Mouse (Mus musculus): ENCODE results near the gene 1700010B08Rik.
"Not testable (repeated sequence)": the region's sequence is repeated elsewhere in the genome, so short reads cannot be mapped to it uniquely, and the experiment has no call there.

Gene 1700010B08Rik

DNA sequence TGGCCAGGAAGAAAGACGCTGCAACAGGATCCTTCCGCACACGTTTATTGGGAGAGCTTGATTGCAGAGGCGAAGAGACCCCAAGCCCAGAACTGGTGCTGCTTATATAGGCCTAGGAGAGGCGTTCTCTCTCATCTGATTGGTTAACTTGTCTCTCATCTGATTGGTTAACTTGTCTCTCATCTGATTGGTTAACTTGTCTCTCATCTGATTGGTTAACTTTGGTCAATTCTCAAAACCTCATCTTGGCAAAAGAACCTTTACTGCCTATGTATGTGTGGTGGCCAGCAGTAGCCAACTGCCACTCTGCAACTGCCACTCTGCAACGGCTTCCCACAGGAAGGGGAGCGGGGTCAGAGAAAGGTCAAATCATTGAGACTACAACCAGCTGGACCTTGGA is at the start of gene 1700010B08Rik:
TSS of gene 1700010B08Rik (plus strand) at position 301 of the 400 bp plus-strand sequence.
- DNase-seq (ENCODE audit: low spot score): not testable (repeated sequence)

DNA sequence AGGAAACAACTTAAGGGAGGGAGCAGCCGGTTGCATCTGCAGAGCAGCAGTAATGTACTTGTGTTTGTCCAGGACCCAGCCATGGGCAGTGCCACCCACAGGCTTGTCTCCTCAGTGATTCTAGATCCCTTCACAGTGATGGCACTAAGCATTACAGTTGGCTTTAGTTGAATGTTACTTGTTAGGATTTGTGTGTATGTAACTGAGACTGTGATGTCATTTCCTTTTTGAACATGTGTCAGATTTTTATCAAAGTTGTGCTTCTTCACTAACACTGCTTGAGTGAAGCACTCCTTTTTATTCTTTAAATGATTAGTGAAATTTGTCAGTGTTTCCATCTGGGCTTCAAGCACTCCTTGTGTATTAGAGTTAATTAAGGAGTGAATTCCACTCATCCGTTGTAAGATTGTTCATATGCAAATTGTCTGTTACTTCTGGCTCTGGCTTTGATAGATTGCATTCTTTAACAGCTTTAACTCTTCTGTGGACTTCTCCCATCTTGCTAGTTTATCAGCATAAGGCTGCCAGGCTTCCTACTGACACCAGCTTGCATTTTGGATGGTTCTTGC is 46.8 kb upstream of the 1700010B08Rik start:
- DNase-seq (ENCODE audit: low spot score): no peak

DNA sequence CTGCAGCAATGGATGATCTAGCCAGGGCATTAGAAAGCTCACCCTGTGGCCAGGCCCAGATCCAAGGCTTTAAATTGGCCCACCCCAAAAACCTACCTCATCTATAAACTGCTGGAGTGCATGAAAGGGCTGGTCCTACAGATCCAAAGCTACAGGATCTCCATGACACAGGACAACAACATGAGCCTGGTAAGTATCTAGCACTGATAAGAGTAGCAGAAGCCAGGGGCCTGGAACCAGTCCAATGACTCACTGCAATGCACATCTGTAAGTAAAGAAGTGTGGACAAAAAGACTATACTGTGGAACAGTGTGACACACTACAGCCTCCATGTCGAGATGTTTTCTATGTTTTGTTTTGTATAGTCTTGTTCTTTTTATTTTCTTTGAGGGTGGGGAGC is 45.7 kb upstream of the 1700010B08Rik start:
- DNase-seq (ENCODE audit: low spot score): no peak

- no peak for DNase-seq (ENCODE audit: low spot score)
These were observed 40.6 kb upstream of the 1700010B08Rik start for GRCm38 (mm10) chr2:173678593-173678992.

GRCm38 (mm10) chr2:173679217-173679616 is 40.0 kb upstream of the 1700010B08Rik start:
- DNase-seq (ENCODE audit: low spot score): no peak

DNA sequence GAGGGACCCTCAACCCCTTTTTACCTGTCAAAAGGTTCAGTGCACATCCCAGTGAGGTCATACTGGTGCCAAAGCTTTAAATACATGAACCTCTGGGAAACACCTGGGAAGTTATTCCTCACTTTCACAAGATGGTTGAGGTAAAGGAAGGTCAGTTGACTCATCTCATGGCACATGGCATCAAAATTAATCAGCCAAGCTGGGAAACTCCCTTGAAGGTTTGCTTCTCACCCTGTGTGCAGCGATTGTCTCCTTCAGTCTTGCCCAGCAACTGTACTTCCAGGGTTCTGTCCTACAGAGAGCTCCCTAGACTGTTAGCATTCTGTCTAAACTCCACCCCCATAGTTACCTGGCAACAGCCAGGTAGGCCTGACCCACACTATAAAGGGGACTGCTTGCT is 39.1 kb upstream of the 1700010B08Rik start:
- DNase-seq (ENCODE audit: low spot score): no peak

DNA sequence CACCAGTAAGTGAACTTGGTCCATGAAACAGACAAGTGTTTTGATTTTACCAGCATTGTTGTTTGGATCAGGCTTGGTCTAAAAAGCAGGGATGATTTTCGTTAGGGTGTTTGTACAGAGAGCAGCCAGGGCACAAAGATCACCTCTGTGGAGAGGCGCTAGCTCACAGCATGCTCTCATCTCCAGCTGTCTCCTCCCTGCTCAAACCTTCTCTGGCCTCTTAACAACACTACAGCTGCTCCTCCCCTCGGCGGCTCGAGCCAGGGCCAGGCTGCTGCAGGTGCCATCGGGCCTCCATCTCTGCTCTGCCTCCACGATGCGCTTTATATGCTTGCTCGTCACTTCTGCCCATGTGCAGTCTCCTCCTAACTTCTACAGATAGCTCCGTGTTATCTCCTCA is 36.4 kb upstream of the 1700010B08Rik start:
- DNase-seq (ENCODE audit: low spot score): no peak

GRCm38 (mm10) chr2:173685781-173686361 is 33.3 kb upstream of the 1700010B08Rik start:
- no peak for DNase-seq (ENCODE audit: low spot score)

DNA sequence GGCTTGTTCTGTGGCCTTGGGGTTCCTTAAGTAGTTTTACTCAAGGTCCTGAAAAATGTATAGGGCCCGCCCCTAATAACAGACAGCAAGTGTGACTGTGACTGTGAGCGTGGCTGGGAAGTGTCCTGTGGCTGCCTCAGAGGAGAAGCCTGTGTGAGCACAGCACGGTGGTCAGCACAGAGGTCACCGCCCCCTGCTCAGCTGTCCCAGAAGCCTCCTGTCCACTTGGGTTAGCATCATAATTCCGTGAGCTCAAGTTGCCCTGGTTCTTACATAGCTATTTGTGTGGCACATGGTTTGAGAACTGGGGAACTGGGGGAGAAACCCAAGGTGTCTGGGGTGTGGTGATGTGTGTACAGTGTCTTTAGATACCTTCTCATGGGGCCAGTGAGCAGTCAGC is 31.9 kb upstream of the 1700010B08Rik start:
- DNase-seq (ENCODE audit: low spot score): no peak

DNA sequence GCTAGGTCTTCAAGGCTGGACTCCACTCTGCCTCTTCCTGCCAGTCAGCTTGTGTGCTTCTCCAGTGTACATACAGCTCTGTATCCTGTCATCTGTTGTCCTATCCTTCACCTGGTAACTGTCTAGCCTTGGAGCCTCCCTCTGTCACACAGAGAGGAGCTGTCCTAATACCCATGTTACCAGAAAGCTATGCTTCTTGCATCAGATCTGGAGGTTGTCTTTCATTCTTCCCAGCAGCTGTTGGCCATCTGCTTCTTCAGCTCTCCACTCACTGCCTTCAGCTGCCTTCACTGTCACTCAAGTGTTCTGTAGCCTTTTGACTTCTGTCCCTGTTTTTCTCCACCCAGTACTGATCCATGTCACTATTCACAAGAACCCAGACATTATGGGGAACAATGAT is 29.4 kb upstream of the 1700010B08Rik start:
- no peak for DNase-seq (ENCODE audit: low spot score)

DNA sequence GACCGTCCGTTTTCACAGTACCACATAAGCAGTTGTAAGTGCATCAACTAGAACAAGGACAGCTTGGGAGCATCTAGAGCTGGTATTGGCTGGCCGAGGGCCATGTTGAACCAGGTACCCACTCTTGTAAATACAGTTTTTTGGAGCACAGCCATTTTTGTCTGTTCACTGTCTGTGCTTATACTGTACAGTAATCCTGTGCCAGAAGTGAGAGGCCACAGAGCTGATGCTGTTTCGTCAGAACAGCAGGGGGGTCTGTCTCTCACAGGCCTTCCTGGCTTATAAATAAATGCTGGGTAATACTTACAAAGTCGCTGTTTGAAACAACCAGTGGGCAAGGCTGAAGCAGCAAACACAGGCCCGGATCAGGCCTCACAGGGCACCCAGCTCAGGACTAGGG is 27.5 kb upstream of the 1700010B08Rik start:
- DNase-seq (ENCODE audit: low spot score): no peak

- DNase-seq (ENCODE audit: low spot score): no peak
These were observed 26.5 kb upstream of the 1700010B08Rik start for GRCm38 (mm10) chr2:173692693-173693092.

GRCm38 (mm10) chr2:173698850-173699249 is 20.4 kb upstream of the 1700010B08Rik start:
- no peak for DNase-seq (ENCODE audit: low spot score)

- no peak for DNase-seq (ENCODE audit: low spot score)
These were observed 16.9 kb upstream of the 1700010B08Rik start for GRCm38 (mm10) chr2:173702096-173702866.

DNA sequence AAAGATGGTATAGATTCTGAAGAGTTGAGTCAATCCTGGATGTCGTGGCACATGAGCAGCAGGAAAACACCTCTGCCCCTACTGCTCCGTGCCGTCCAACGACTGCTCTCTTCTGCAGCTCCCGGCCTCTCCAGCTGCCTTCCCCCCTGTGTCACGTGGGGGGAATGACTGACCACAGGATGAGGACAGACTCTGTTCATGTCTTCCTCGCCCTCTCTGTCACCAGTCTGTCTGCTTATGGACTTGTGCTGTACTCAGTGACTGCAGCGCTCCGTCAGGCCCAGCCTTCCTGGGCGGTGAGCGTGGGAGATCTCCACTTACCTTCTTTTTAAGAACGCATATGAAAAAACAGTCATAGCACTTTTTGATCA is 16.4 kb upstream of the 1700010B08Rik start:
- no peak for DNase-seq (ENCODE audit: low spot score)

DNA sequence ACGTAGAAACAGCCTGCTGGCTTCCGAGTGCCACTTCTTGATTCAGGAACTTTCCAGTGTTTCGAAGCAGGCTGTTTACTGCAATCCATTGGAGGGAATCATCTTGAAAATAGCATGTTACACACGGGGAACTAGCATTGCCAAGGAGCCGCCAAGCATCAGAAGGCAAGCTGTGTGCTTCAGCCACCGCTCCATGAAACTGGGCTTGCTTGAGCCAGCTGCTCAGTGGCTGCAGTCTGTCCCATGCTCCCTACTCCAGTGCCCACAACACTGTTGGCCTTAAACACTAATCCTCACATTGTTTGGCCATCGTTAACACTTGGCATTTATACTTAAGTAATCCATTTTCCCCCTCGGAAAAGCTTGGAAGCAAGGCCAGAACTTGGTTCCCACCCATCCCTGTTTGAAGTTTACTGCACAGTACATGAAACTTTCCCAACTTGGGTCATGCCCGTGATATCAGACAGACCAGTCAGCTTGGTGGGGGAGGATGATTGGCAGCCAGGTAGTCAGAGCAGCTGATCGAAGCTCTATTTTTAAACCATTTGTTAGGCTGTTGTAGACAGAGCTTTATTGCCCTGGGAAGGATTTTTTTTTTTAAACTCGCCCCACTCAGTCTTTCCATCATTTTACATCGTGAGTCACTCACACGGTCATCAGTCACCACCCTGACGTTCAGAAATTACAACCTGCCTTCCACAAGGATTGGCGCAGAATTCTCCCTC is 13.2 kb upstream of the 1700010B08Rik start:
- no peak for DNase-seq (ENCODE audit: low spot score)

GRCm38 (mm10) chr2:173707626-173708025 is 11.6 kb upstream of the 1700010B08Rik start:
- not testable (repeated sequence) for DNase-seq (ENCODE audit: low spot score)

- DNase-seq (ENCODE audit: low spot score): no peak
These were observed 9.0 kb upstream of the 1700010B08Rik start for GRCm38 (mm10) chr2:173710193-173710592.

DNA sequence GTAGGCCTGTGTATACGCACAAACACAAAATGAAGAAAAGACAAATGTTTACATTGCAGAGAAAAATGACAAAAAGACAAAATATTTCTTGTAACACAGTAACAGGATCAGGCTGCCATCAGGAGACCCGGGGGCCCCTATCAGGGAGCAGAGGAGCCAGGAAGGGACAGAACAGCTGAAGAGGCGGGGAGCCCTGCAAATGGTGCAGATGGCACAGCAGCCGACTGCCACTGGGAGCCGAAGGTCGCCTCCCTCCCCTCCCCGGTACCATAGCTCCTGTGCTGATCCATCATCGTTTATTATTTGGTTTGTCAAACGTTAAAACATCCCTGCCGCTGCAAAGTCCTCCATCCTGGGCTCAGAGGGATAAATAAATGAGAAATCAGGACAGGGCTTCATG is 6.6 kb upstream of the 1700010B08Rik start:
- DNase-seq (ENCODE audit: low spot score): no peak

- DNase-seq (ENCODE audit: low spot score): no peak
These were observed 6.0 kb upstream of the 1700010B08Rik start for GRCm38 (mm10) chr2:173713241-173713640.

DNA sequence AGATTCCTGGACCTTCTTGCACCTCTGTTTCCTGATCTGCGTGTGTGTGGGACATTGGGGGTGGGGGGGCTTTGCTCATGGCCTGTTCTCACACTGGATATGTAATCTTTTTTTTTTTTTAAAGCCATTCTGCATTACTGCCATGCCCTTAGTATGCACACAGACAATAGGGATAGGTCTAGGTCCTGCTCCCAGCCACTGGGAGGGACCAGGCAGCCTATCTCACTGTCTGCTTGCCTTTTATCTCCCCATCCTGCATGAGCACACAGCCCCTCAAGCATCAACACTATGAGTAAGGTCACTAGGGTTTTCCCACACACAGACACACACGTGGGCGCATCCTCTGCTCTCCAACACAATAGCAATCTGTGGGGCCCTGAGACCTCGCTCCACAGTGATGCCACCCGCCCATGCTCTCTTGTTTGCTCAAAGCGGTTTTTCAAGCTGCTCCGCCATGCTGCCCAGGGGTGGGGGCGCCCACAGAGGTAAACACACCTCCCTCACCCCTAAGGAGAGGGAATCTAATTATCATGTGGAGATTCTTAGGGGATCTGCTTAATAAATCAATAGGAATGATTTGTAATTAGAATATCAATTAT is 4.5 kb upstream of the 1700010B08Rik start:
- DNase-seq (ENCODE audit: low spot score): no peak

- DNase-seq (ENCODE audit: low spot score): no peak
These were observed 2.2 kb upstream of the 1700010B08Rik start for GRCm38 (mm10) chr2:173716966-173717365.

Measured in layer of hippocampus, adult 9-10 months (tissue).